Mouse (Mus musculus): Measurements from ENCODE around the gene Clps. TPM values are rescaled to one million over a fixed set of nuclear protein-coding genes. Genes with fewer than 3 reads are reported as not detected.

Gene Clps
- polyA plus RNA-seq, 1 experiment from 2014 or later, result 0.35 TPM

- Histone ChIP-seq H3K4me2 (ENCODE audit: low read depth, low read length) (peak within 1 kb of the TSS; percentile 92), H3K9me3 (ENCODE audit: control insufficient read depth, low read length) (no peaks in the 10 kb centered on the region), H3K4me3 (ENCODE audit: low read length) (peak within 1 kb of the TSS; percentile 53), H3K9ac (ENCODE audit: low read length) (peak within 1 kb of the TSS; percentile 75), H3K27me3 (ENCODE audit: control insufficient read depth, insufficient read depth, low read depth, low read length) (no peaks in the 10 kb centered on the region; the same call in 1 of the 2 replicates), H3K4me1 (replicated peaks; ENCODE audit: control insufficient read depth, insufficient read depth, low read length) (peaks cover 44% of the 10 kb centered on the region), H3K27ac (ENCODE audit: low read length) (peak within 1 kb of the TSS; percentile 99), H3K36me3 (ENCODE audit: control insufficient read depth, insufficient read depth, low read length) (no peaks in the 10 kb centered on the region)
- peak; percentile 86 for ATAC-seq (ENCODE audit: low read depth)
- WGBS, result under 1% methylated on average over 16 of the region's 16 CpGs
Measured at GRCm38 (mm10) chr17:28517441-28517955, 43.1 kb downstream of the Clps start, which contains the start of gene Fkbp5. Gene Fkbp5 (minus strand): TSS chr17:28517527.

DNA sequence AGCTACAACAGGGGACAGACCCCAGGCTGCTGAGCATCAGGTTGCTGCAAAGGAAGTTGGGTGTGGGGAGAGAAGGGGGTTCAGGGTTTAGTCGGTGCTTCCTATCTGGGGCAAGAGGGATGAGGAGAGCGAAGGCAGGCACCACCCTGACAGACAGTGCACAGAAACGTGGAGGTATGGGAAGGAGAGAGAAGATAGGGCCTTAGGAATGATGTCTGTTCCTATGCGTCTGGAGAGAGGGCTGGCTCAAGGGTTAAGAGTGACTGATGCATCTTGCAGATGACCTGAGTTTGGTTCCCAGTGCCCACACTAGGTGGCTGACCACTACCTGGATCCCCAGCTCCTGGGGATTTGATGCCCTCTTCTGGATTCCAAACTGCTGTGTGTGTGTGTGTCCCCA lies 43.7 kb downstream of the Clps start:
- Histone ChIP-seq H3K4me3 (ENCODE audit: low read length) (peak overlapping the region; percentile 53), H3K27ac (ENCODE audit: low read length) (peak overlapping the region; percentile 99), H3K9ac (ENCODE audit: low read length) (no peak overlapping the region), H3K4me1 (replicated peaks; ENCODE audit: control insufficient read depth, insufficient read depth, low read length) (peaks cover 42% of the 10 kb centered on the region), H3K4me2 (ENCODE audit: low read depth, low read length) (peak overlapping the region; percentile 92), H3K27me3 (ENCODE audit: control insufficient read depth, insufficient read depth, low read depth, low read length) (no peaks in the 10 kb centered on the region; the same call in 1 of the 2 replicates), H3K36me3 (ENCODE audit: control insufficient read depth, insufficient read depth, low read length) (no peaks in the 10 kb centered on the region), H3K9me3 (ENCODE audit: control insufficient read depth, low read length) (no peaks in the 10 kb centered on the region)
- 46% methylated on average over 4 of the region's 4 CpGs for WGBS
- peak; percentile 4; the same call in 1 of the 2 replicates for ATAC-seq (ENCODE audit: low read depth)

GRCm38 (mm10) chr17:28515431-28516341 lies 44.9 kb downstream of the Clps start:
- H3K4me3 ChIP-seq (ENCODE audit: low read length), result no peak overlapping the region
- no peaks in the 10 kb centered on the region for H3K36me3 ChIP-seq (ENCODE audit: control insufficient read depth, insufficient read depth, low read length)
- H3K9ac ChIP-seq (ENCODE audit: low read length), result peak overlapping the region; percentile 51; the same call in 1 of the 2 replicates
- peak overlapping the region; percentile 50 for H3K27ac ChIP-seq (ENCODE audit: low read length)
- H3K4me1 ChIP-seq (replicated peaks; ENCODE audit: control insufficient read depth, insufficient read depth, low read length), result peaks cover 45% of the 10 kb centered on the region
- peak overlapping the region; percentile 11; the same call in 1 of the 2 replicates for H3K4me2 ChIP-seq (ENCODE audit: low read depth, low read length)
- WGBS, result 49% methylated on average over 9 of the region's 10 CpGs
- H3K27me3 ChIP-seq (ENCODE audit: control insufficient read depth, insufficient read depth, low read depth, low read length), result no peaks in the 10 kb centered on the region; the same call in 1 of the 2 replicates
- H3K9me3 ChIP-seq (ENCODE audit: control insufficient read depth, low read length), result no peaks in the 10 kb centered on the region
- no peak for ATAC-seq (ENCODE audit: low read depth)

GRCm38 (mm10) chr17:28514555-28514954 lies 46.0 kb downstream of the Clps start:
- no peak overlapping the region for H3K27ac ChIP-seq (ENCODE audit: low read length)
- H3K36me3 ChIP-seq (ENCODE audit: control insufficient read depth, insufficient read depth, low read length), result no peaks in the 10 kb centered on the region
- 70% methylated on average over 5 of the region's 5 CpGs for WGBS
- H3K4me2 ChIP-seq (ENCODE audit: low read depth, low read length), result no peak overlapping the region
- no peaks in the 10 kb centered on the region for H3K27me3 ChIP-seq (ENCODE audit: control insufficient read depth, insufficient read depth, low read depth, low read length)
- H3K4me3 ChIP-seq (ENCODE audit: low read length), result no peak overlapping the region
- H3K4me1 ChIP-seq (replicated peaks; ENCODE audit: control insufficient read depth, insufficient read depth, low read length), result peaks cover 50% of the 10 kb centered on the region
- no peaks in the 10 kb centered on the region for H3K9me3 ChIP-seq (ENCODE audit: control insufficient read depth, low read length)
- H3K9ac ChIP-seq (ENCODE audit: low read length), result no peak overlapping the region
- ATAC-seq (ENCODE audit: low read depth), result no peak

DNA sequence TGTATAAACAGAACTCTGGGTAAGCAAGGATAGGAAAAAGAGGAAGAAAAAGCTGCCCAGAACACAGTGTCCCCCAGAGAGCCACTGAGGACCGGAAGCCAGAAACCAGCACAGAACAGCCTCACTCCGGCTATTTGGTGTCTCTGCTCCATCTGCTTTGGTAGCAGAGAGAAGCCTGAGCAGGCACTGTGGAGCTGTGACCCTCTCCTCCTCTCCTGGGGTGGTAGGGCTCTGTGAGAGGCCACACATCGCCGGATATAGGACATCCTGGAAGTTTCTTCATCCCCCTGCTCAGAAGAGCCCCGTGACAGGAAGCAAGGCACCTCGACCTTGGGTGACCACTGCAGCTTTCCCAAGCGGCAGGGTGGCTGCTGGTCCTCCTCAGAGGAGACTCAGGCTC lies 46.7 kb downstream of the Clps start:
- no peak overlapping the region; the same call in 1 of the 2 replicates for H3K9ac ChIP-seq (ENCODE audit: low read length)
- peaks cover 45% of the 10 kb centered on the region for H3K4me1 ChIP-seq (replicated peaks; ENCODE audit: control insufficient read depth, insufficient read depth, low read length)
- no peak for ATAC-seq (ENCODE audit: low read depth)

DNA sequence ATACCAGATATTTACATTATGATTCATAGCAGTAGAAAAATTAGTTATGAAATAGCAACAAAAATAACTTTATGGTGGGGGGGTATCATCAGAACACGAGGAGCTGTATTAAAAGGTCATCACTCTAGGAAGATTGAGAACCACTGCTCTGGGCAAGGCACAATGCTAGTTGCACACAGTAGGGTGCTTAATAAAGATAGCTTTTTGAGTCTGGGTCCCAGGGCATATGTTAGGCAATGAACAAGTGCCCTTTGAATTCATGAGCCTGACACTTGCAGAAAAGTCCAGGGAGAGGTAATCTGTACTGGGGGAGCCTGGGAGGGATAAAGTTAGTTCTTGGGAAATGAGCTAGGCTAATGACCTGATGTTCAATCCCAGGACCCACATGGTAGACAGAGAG lies 47.2 kb downstream of the Clps start:
- peaks cover 42% of the 10 kb centered on the region for H3K4me1 ChIP-seq (replicated peaks; ENCODE audit: control insufficient read depth, insufficient read depth, low read length)
- WGBS, result 31% methylated on average over 1 of the region's 1 CpGs

More for the DNA sequence above, 46.7 kb downstream of the Clps start:
- Histone ChIP-seq H3K36me3 (ENCODE audit: control insufficient read depth, insufficient read depth, low read length) (no peaks in the 10 kb centered on the region), H3K27me3 (ENCODE audit: control insufficient read depth, insufficient read depth, low read depth, low read length) (no peaks in the 10 kb centered on the region), H3K4me2 (ENCODE audit: low read depth, low read length) (no peak overlapping the region), H3K9me3 (ENCODE audit: control insufficient read depth, low read length) (no peaks in the 10 kb centered on the region), H3K4me3 (ENCODE audit: low read length) (no peak overlapping the region), H3K27ac (ENCODE audit: low read length) (peak overlapping the region; percentile 5; the same call in 1 of the 2 replicates)
- WGBS, result 38% methylated on average over 7 of the region's 7 CpGs

GRCm38 (mm10) chr17:28512696-28513095 lies 47.9 kb downstream of the Clps start:
- no peak for ATAC-seq (ENCODE audit: low read depth)
- Histone ChIP-seq H3K27ac (ENCODE audit: low read length) (no peak overlapping the region), H3K4me3 (ENCODE audit: low read length) (no peak overlapping the region), H3K4me1 (replicated peaks; ENCODE audit: control insufficient read depth, insufficient read depth, low read length) (peaks cover 39% of the 10 kb centered on the region), H3K27me3 (ENCODE audit: control insufficient read depth, insufficient read depth, low read depth, low read length) (no peaks in the 10 kb centered on the region), H3K4me2 (ENCODE audit: low read depth, low read length) (no peak overlapping the region), H3K9ac (ENCODE audit: low read length) (no peak overlapping the region), H3K36me3 (ENCODE audit: control insufficient read depth, insufficient read depth, low read length) (no peaks in the 10 kb centered on the region), H3K9me3 (ENCODE audit: control insufficient read depth, low read length) (no peaks in the 10 kb centered on the region)
- 28% methylated on average over 6 of the region's 6 CpGs for WGBS

More for the DNA sequence above, 47.2 kb downstream of the Clps start:
- no peak overlapping the region for H3K4me3 ChIP-seq (ENCODE audit: low read length)
- H3K9me3 ChIP-seq (ENCODE audit: control insufficient read depth, low read length), result no peaks in the 10 kb centered on the region
- H3K4me2 ChIP-seq (ENCODE audit: low read depth, low read length), result no peak overlapping the region
- no peak overlapping the region for H3K9ac ChIP-seq (ENCODE audit: low read length)
- no peaks in the 10 kb centered on the region for H3K27me3 ChIP-seq (ENCODE audit: control insufficient read depth, insufficient read depth, low read depth, low read length)
- H3K36me3 ChIP-seq (ENCODE audit: control insufficient read depth, insufficient read depth, low read length), result no peaks in the 10 kb centered on the region
- ATAC-seq (ENCODE audit: low read depth), result no peak
- H3K27ac ChIP-seq (ENCODE audit: low read length), result no peak overlapping the region; the same call in 1 of the 2 replicates

- Histone ChIP-seq H3K4me3 (ENCODE audit: low read length) (no peak overlapping the region), H3K4me2 (ENCODE audit: low read depth, low read length) (no peak overlapping the region), H3K27ac (ENCODE audit: low read length) (no peak overlapping the region), H3K4me1 (replicated peaks; ENCODE audit: control insufficient read depth, insufficient read depth, low read length) (peaks cover 39% of the 10 kb centered on the region), H3K36me3 (ENCODE audit: control insufficient read depth, insufficient read depth, low read length) (no peaks in the 10 kb centered on the region), H3K27me3 (ENCODE audit: control insufficient read depth, insufficient read depth, low read depth, low read length) (no peaks in the 10 kb centered on the region), H3K9ac (ENCODE audit: low read length) (no peak overlapping the region), H3K9me3 (ENCODE audit: control insufficient read depth, low read length) (no peaks in the 10 kb centered on the region)
- ATAC-seq (ENCODE audit: low read depth), result no peak
- WGBS, result 30% methylated on average over 9 of the region's 9 CpGs
Measured at GRCm38 (mm10) chr17:28511616-28512541, 48.7 kb downstream of the Clps start.
